Mouse (Mus musculus): ENCODE data around the gene Stub1.

Gene Stub1

GRCm38 (mm10) chr17:25837076-25837410 is 3.8 kb upstream of the Stub1 start, which contains the start of gene Rhbdl1:
Rhbdl1 (minus strand) TSS chr17:25837295.
- DNase-seq (ENCODE audit: low spot score in 2 of 2): peak; percentile 68 to 77

GRCm38 (mm10) chr17:25836397-25837075 is 3.3 kb upstream of the Stub1 start:
- DNase-seq (ENCODE audit: low spot score in 2 of 2): peak in 1 of 2 experiments; percentile 26

- no peak for DNase-seq (ENCODE audit: low spot score in 2 of 2)
These were observed 2.6 kb upstream of the Stub1 start for GRCm38 (mm10) chr17:25835816-25836215.

- no peak for DNase-seq (ENCODE audit: low spot score in 2 of 2)
These were observed 2.1 kb upstream of the Stub1 start for GRCm38 (mm10) chr17:25835301-25835700.

GRCm38 (mm10) chr17:25834595-25835222 is 1.5 kb upstream of the Stub1 start:
- DNase-seq (ENCODE audit: low spot score in 2 of 2): no peak

GRCm38 (mm10) chr17:25833961-25834594 is 874 bp upstream of the Stub1 start:
- DNase-seq (ENCODE audit: low spot score in 2 of 2): no peak

GRCm38 (mm10) chr17:25832436-25833290 is 541 bp downstream of the Stub1 start:
- peak; percentile 94 to 99 for DNase-seq (ENCODE audit: low spot score in 2 of 2)

- peak in 1 of 2 experiments; percentile 43 for DNase-seq (ENCODE audit: low spot score in 2 of 2)
These were observed 1.5 kb downstream of the Stub1 start for GRCm38 (mm10) chr17:25831451-25832281.

GRCm38 (mm10) chr17:25830806-25831431 is 2.3 kb downstream of the Stub1 start:
- no peak for DNase-seq (ENCODE audit: low spot score in 2 of 2)

GRCm38 (mm10) chr17:25830200-25830753 is 2.9 kb downstream of the Stub1 start:
- no peak for DNase-seq (ENCODE audit: low spot score in 2 of 2)

- DNase-seq (ENCODE audit: low spot score in 2 of 2): no peak
These were observed 3.6 kb downstream of the Stub1 start for GRCm38 (mm10) chr17:25829558-25830017.

GRCm38 (mm10) chr17:25828712-25829557 is 4.3 kb downstream of the Stub1 start, which contains the start of gene Jmjd8:
Jmjd8 (plus strand) TSS chr17:25828867.
- peak; percentile 68 to 77 for DNase-seq (ENCODE audit: low spot score in 2 of 2)

- no peak for DNase-seq (ENCODE audit: low spot score in 2 of 2)
These were observed 5.0 kb downstream of the Stub1 start for GRCm38 (mm10) chr17:25828223-25828594.

GRCm38 (mm10) chr17:25827546-25828222 is 5.5 kb downstream of the Stub1 start:
- no peak for DNase-seq (ENCODE audit: low spot score in 2 of 2)

GRCm38 (mm10) chr17:25827011-25827410 is 6.2 kb downstream of the Stub1 start:
- DNase-seq (ENCODE audit: low spot score in 2 of 2): no peak

- no peak for DNase-seq (ENCODE audit: low spot score in 2 of 2)
These were observed 7.1 kb downstream of the Stub1 start for GRCm38 (mm10) chr17:25825984-25826570.

GRCm38 (mm10) chr17:25825311-25825710 is 7.9 kb downstream of the Stub1 start:
- no peak for DNase-seq (ENCODE audit: low spot score in 2 of 2)

Measured in cerebellum, postnatal 4 days (tissue).